Comparison of ENCODE assay signal across 8 mouse cellular contexts in the genomic region with DNA sequence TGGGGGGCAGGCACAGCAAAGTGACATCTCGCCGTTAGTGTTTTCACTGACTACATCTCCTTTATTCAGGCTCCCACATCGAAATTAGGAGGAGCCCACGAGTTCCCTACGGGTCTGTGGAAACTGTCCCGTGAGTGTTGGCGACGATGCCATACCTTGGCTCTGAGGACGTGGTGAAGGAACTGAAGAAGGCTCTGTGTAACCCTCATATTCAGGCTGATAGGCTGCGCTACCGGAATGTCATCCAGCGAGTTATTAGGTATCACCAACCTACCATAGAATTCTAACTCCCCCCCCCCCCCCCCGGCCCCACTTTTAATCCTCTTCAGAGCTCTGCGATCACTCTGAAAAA. TPM values are rescaled to one million over a fixed set of nuclear protein-coding genes. Genes with fewer than 3 reads are reported as not detected.
DNase-seq lines count a peak whose midpoint lies in the region; ATAC-seq and TF ChIP-seq lines count a peak whose summit lies in the region.

No protein-coding gene starts in this region.

- WGBS in heart, embryonic 12.5 days: 1% methylated on average over 14 of the region's 14 CpGs

- no peak for DNase-seq in heart, postnatal 14 days
- no peak for DNase-seq in G1E (ENCODE audit: low spot score)
- no peak for DNase-seq in retina, postnatal 1 day
- DNase-seq in kidney, postnatal 25 days: no peak
- no peak for DNase-seq in layer of hippocampus, adult 9-10 months (ENCODE audit: low spot score)

- peaks cover 11% of the 10 kb centered on the region for H3K4me1 ChIP-seq in heart, embryonic 12.5 days (replicated peaks)
- peaks cover 43% of the 10 kb centered on the region for H3K4me1 ChIP-seq in G1E (ENCODE audit: insufficient read depth, low read depth, low read length)

- peak overlapping the region; percentile 96 for H3K27ac ChIP-seq in heart, embryonic 12.5 days (ENCODE audit: poor library complexity, severe bottlenecking)

- H3K36me3 ChIP-seq in heart, embryonic 12.5 days: peaks cover 18% of the 10 kb centered on the region
- peaks cover 56% of the 10 kb centered on the region for H3K36me3 ChIP-seq in G1E (replicated peaks)

- no peaks in the 10 kb centered on the region for H3K9me3 ChIP-seq in heart, embryonic 12.5 days (replicated peaks)
- no peaks in the 10 kb centered on the region for H3K9me3 ChIP-seq in G1E (replicated peaks)

- TF ChIP-seq CTCF in G1E (IDR thresholded peaks at IDR 0.05; ENCODE audit: low read depth, low read length): no peak

- peak overlapping the region; percentile 97 for H3K4me3 ChIP-seq in heart, embryonic 12.5 days
- peak overlapping the region; percentile 86 for H3K4me3 ChIP-seq in G1E (ENCODE audit: low read depth, low read length)

- intact Hi-C loops in heart, postnatal 14 days (cut with DNase I): loop anchor here (1.0 to 5.0 kb wide), 3 partner anchors 18 to 78 kb away; a partner anchor contains a TSS

- no peaks in the 10 kb centered on the region for H3K27me3 ChIP-seq in heart, embryonic 12.5 days (replicated peaks)
- H3K27me3 ChIP-seq in G1E (ENCODE audit: insufficient read depth, low read length): no peaks in the 10 kb centered on the region

- peak overlapping the region; percentile 95 for H3K9ac ChIP-seq in heart, embryonic 12.5 days

- H3K4me2 ChIP-seq in heart, embryonic 12.5 days: peak overlapping the region; percentile 93

- peak; percentile 61 for ATAC-seq in heart, embryonic 12.5 days (ENCODE audit: insufficient number of reproducible peaks, low FRiP score)
- no peak for ATAC-seq in G1E (ENCODE audit: extremely low read depth, insufficient number of reproducible peaks, low FRiP score, poor library complexity, severe bottlenecking)
- ATAC-seq in hematopoietic stem cell, adult 5-6 weeks (replicated peaks in 1 of 2; ENCODE audit: insufficient read depth in 1 of 2, low FRiP score in 2 of 2, low TSS enrichment in 1 of 2, low read depth in 1 of 2, poor library complexity in 2 of 2, severe bottlenecking in 2 of 2): peak; percentile 17 to 29; a peak in 2 of 4 replicates
- ATAC-seq in megakaryocyte progenitor cell, adult 5-6 weeks (replicated peaks; ENCODE audit: poor library complexity): peak; percentile 34

RNA-seq across cellular contexts. Expression of a gene that starts 0.4 kb away (rescaled TPM):
- 0.12 and 0.27 TPM in 2 replicates for polyA plus RNA-seq in heart, embryonic 12.5 days (2016; fragmentation: Nextera tagmentation; extraction: Ambion mirVana)
- under 1 TPM; 0.12 TPM for total RNA-seq in heart, postnatal 14 days (2021)
- total RNA-seq in G1E (2014; fragmentation: Nextera tagmentation): 3.1 and 8.7 TPM in 2 replicates
- total RNA-seq in G1E (2017): 0.82 TPM in 1 of 2 replicates, not detected in the other
- polyA plus RNA-seq in G1E (2012): 0.05 and 0.13 TPM in 2 replicates
- total RNA-seq in hematopoietic stem cell, adult 5-6 weeks (2017): 0.94 TPM in 1 of 2 replicates, not detected in the other
- total RNA-seq in megakaryocyte progenitor cell, adult 5-6 weeks (2015): 0.64 TPM in 1 of 2 replicates, not detected in the other
- not detected in 2 replicates for total RNA-seq in megakaryocyte progenitor cell, adult 5-6 weeks (2017)

RNA-seq across cellular contexts. Expression of a gene that starts 0.5 kb away (rescaled TPM):
- polyA plus RNA-seq in heart, embryonic 12.5 days (2016; fragmentation: Nextera tagmentation; extraction: Ambion mirVana): 16.2 and 16.5 TPM in 2 replicates
- 10 to 100 TPM; 12.7 to 13.9 TPM for total RNA-seq in heart, postnatal 14 days (2021)
- total RNA-seq in G1E (2014; fragmentation: Nextera tagmentation) (13.5 and 30.8 TPM in 2 replicates), G1E (2017) (24.1 and 24.4 TPM in 2 replicates)
- polyA plus RNA-seq in G1E (2012): 2.5 and 3.4 TPM in 2 replicates
- 21.6 and 28.6 TPM in 2 replicates for total RNA-seq in hematopoietic stem cell, adult 5-6 weeks (2017)
- total RNA-seq in megakaryocyte progenitor cell, adult 5-6 weeks (2015): 17.5 and 18.1 TPM in 2 replicates
- total RNA-seq in megakaryocyte progenitor cell, adult 5-6 weeks (2017): 17.9 and 20.7 TPM in 2 replicates

RNA-seq across cellular contexts. Expression of a gene that starts 0.5 kb away (rescaled TPM):
- 18.1 and 19.8 TPM in 2 replicates for polyA plus RNA-seq in heart, embryonic 12.5 days (2016; fragmentation: Nextera tagmentation; extraction: Ambion mirVana)
- 10 to 100 TPM; 11.7 to 12.7 TPM for total RNA-seq in heart, postnatal 14 days (2021)
- total RNA-seq in G1E (2014; fragmentation: Nextera tagmentation): 21.8 and 28.6 TPM in 2 replicates
- total RNA-seq in G1E (2017): 8.0 and 8.6 TPM in 2 replicates
- 2.6 and 5.7 TPM in 2 replicates for polyA plus RNA-seq in G1E (2012)
- total RNA-seq in hematopoietic stem cell, adult 5-6 weeks (2017): 15.2 and 17.4 TPM in 2 replicates
- 21.4 and 23.9 TPM in 2 replicates for total RNA-seq in megakaryocyte progenitor cell, adult 5-6 weeks (2015)
- 15.4 and 18.5 TPM in 2 replicates for total RNA-seq in megakaryocyte progenitor cell, adult 5-6 weeks (2017)

RNA-seq across cellular contexts. Expression of a gene that starts 18.4 kb away (rescaled TPM):
- 13.5 and 14.9 TPM in 2 replicates for polyA plus RNA-seq in heart, embryonic 12.5 days (2016; fragmentation: Nextera tagmentation; extraction: Ambion mirVana)
- total RNA-seq in heart, postnatal 14 days (2021): 100 to 1,000 TPM; 113 to 115 TPM
- total RNA-seq in G1E (2014; fragmentation: Nextera tagmentation) (188 and 208 TPM in 2 replicates), G1E (2017) (47.7 and 57.5 TPM in 2 replicates)
- polyA plus RNA-seq in G1E (2012): 39.1 and 42.6 TPM in 2 replicates
- 105 and 128 TPM in 2 replicates for total RNA-seq in hematopoietic stem cell, adult 5-6 weeks (2017)
- 141 and 146 TPM in 2 replicates for total RNA-seq in megakaryocyte progenitor cell, adult 5-6 weeks (2015)
- 68.5 and 76.9 TPM in 2 replicates for total RNA-seq in megakaryocyte progenitor cell, adult 5-6 weeks (2017)

RNA-seq across cellular contexts. Expression of a gene that starts 22.6 kb away (rescaled TPM):
- 0.10 and 0.32 TPM in 2 replicates for polyA plus RNA-seq in heart, embryonic 12.5 days (2016; fragmentation: Nextera tagmentation; extraction: Ambion mirVana)
- total RNA-seq in heart, postnatal 14 days (2021): not detected
- not detected in 2 replicates for total RNA-seq in G1E (2014; fragmentation: Nextera tagmentation)
- total RNA-seq in G1E (2017): 0.58 and 1.1 TPM in 2 replicates
- not detected in 2 replicates for polyA plus RNA-seq in G1E (2012)
- 0.50 TPM in 1 of 2 replicates, not detected in the other for total RNA-seq in hematopoietic stem cell, adult 5-6 weeks (2017)
- total RNA-seq in megakaryocyte progenitor cell, adult 5-6 weeks (2015): 0.51 and 1.9 TPM in 2 replicates
- 0.20 and 1.9 TPM in 2 replicates for total RNA-seq in megakaryocyte progenitor cell, adult 5-6 weeks (2017)
